Mouse (Mus musculus) ES-Bruce4 (cell line): Measurements from ENCODE around the gene Dvl1.

Experiments
- CTCF ChIP-seq: IDR thresholded peaks from one replicate; pipeline ENCODE4 v1.8.1; 2011; ENCODE audit warnings: low read depth, low read length
- POLR2A ChIP-seq: IDR thresholded peaks from one replicate; pipeline ENCODE4 v1.8.1; 2011; ENCODE audit warnings: low read length; ENCODE audit not compliant: insufficient read depth

DNA sequence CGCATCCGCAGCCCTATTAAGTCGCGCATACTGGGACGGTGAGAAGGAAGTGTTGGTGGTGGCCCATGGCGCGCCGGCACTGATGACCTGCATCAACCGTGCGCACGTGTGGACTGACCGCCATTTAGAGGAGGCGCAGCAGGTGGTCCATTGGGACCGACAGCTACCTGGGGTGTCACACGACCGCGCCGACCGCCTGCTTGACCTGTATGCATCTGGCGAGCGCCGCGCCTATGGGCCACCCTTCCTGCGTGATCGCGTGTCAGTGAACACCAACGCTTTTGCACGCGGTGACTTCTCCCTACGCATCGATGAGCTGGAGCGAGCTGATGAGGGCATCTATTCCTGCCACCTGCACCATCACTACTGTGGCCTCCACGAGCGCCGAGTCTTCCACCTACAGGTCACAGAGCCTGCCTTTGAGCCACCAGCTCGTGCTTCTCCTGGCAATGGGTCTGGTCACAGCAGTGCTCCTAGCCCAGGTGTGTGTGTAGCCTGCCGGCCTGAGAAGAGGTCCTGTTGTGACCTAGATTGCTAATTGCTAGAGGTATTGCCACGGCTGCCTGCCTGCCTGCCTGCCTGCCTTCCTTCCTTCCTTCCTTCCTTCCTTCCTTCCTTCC, 5.4 kb upstream of the Dvl1 start:
- TF ChIP-seq CTCF, result no peak
- no peak for TF ChIP-seq POLR2A
